Mouse (Mus musculus): ENCODE results near the gene C1qtnf9. TPM values are rescaled to one million over a fixed set of nuclear protein-coding genes. Genes with fewer than 3 reads are reported as not detected.

The C1qtnf9 gene
- polyA plus RNA-seq, 1 experiment from 2014 or later, result not detected

GRCm38 (mm10) chr14:60754656-60755055 lies 13.3 kb upstream of the C1qtnf9 start:
- no peaks in the 10 kb centered on the region for H3K27me3 ChIP-seq (ENCODE audit: control insufficient read depth, insufficient read depth, low read length)
- H3K27ac ChIP-seq (ENCODE audit: low read depth, low read length), result no peak overlapping the region
- peaks cover 60% of the 10 kb centered on the region for H3K36me3 ChIP-seq (ENCODE audit: control insufficient read depth, insufficient read depth, low read length)
- no peaks in the 10 kb centered on the region for H3K9me3 ChIP-seq (ENCODE audit: control insufficient read depth, low read length)
- 93% methylated on average over 5 of the region's 5 CpGs for WGBS
- H3K4me2 ChIP-seq (replicated peaks; ENCODE audit: low read depth, low read length), result no peak overlapping the region
- no peak overlapping the region for H3K9ac ChIP-seq (ENCODE audit: low read depth, low read length)
- ATAC-seq (ENCODE audit: low FRiP score, low TSS enrichment), result no peak
- no peaks in the 10 kb centered on the region for H3K4me1 ChIP-seq (ENCODE audit: control insufficient read depth, insufficient read depth, low read length)
- no peak overlapping the region for H3K4me3 ChIP-seq (ENCODE audit: low read length)

DNA sequence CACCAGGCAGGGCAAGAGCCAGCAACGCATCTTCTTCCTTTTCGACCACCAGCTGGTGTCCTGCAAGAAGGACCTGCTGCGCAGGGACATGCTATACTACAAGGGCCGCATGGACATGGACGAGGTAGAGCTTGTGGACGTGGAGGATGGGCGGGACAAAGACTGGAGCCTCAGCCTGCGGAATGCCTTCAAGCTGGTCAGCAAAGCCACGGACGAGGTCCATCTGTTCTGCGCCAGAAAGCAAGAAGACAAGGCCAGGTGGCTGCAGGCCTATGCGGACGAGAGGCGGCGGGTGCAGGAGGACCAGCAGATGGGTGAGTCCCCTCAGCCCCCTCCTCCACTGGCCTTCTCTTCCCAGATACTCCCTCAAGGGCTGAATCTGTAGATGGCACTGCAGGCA lies 11.7 kb upstream of the C1qtnf9 start:
- H3K9me3 ChIP-seq (ENCODE audit: control insufficient read depth, low read length), result no peaks in the 10 kb centered on the region
- 81% methylated on average over 15 of the region's 15 CpGs for WGBS
- no peaks in the 10 kb centered on the region for H3K27me3 ChIP-seq (ENCODE audit: control insufficient read depth, insufficient read depth, low read length)
- 0 out of 2 replicates have a peak, but pooled peaks have one; percentile 24 for ATAC-seq (ENCODE audit: low FRiP score, low TSS enrichment)
- H3K4me2 ChIP-seq (replicated peaks; ENCODE audit: low read depth, low read length), result no peak overlapping the region
- no peak overlapping the region for H3K4me3 ChIP-seq (ENCODE audit: low read length)
- H3K27ac ChIP-seq (ENCODE audit: low read depth, low read length), result no peak overlapping the region
- H3K36me3 ChIP-seq (ENCODE audit: control insufficient read depth, insufficient read depth, low read length), result peaks cover 53% of the 10 kb centered on the region
- H3K9ac ChIP-seq (ENCODE audit: low read depth, low read length), result no peak overlapping the region
- H3K4me1 ChIP-seq (ENCODE audit: control insufficient read depth, insufficient read depth, low read length), result no peaks in the 10 kb centered on the region

DNA sequence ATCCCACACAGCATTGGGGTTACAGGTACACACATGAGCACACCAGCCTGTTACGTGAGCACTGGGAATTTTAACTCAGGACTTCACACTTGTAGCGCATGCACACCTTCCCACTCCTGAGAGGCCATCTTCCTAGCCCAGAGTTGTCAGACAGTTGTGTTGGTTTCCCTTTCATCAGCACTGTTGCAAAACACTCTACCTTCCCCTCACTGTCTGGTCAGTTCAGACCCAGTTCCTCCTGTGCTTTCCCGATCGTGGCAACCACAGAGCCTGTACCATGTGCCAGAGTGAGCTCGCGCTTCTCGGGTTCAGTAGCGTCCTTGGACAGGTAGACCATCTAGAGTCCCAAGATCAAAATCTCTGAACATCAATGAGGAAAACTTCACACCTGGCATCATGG lies 10.7 kb upstream of the C1qtnf9 start:
- peaks cover 57% of the 10 kb centered on the region for H3K36me3 ChIP-seq (ENCODE audit: control insufficient read depth, insufficient read depth, low read length)
- H3K27me3 ChIP-seq (ENCODE audit: control insufficient read depth, insufficient read depth, low read length), result no peaks in the 10 kb centered on the region
- 97% methylated on average over 8 of the region's 8 CpGs for whole genome bisulfite sequencing
- no peak overlapping the region for H3K4me2 ChIP-seq (replicated peaks; ENCODE audit: low read depth, low read length)
- H3K9ac ChIP-seq (ENCODE audit: low read depth, low read length), result no peak overlapping the region
- no peak overlapping the region for H3K4me3 ChIP-seq (ENCODE audit: low read length)
- H3K27ac ChIP-seq (ENCODE audit: low read depth, low read length), result no peak overlapping the region
- ATAC-seq (ENCODE audit: low FRiP score, low TSS enrichment), result no peak
- H3K9me3 ChIP-seq (ENCODE audit: control insufficient read depth, low read length), result no peaks in the 10 kb centered on the region
- H3K4me1 ChIP-seq (ENCODE audit: control insufficient read depth, insufficient read depth, low read length), result no peaks in the 10 kb centered on the region

- H3K9ac ChIP-seq (ENCODE audit: low read depth, low read length), result no peak overlapping the region
- no peaks in the 10 kb centered on the region for H3K27me3 ChIP-seq (ENCODE audit: control insufficient read depth, insufficient read depth, low read length)
- H3K4me1 ChIP-seq (ENCODE audit: control insufficient read depth, insufficient read depth, low read length), result no peaks in the 10 kb centered on the region
- H3K27ac ChIP-seq (ENCODE audit: low read depth, low read length), result no peak overlapping the region
- H3K9me3 ChIP-seq (ENCODE audit: control insufficient read depth, low read length), result no peaks in the 10 kb centered on the region
- ATAC-seq (ENCODE audit: low FRiP score, low TSS enrichment), result no peak
- WGBS, result 93% methylated on average over 7 of the region's 7 CpGs
- H3K4me2 ChIP-seq (replicated peaks; ENCODE audit: low read depth, low read length), result no peak overlapping the region
- H3K4me3 ChIP-seq (ENCODE audit: low read length), result no peak overlapping the region
- peaks cover 57% of the 10 kb centered on the region for H3K36me3 ChIP-seq (ENCODE audit: control insufficient read depth, insufficient read depth, low read length)
Observed at GRCm38 (mm10) chr14:60757722-60758121, 10.2 kb upstream of the C1qtnf9 start.

DNA sequence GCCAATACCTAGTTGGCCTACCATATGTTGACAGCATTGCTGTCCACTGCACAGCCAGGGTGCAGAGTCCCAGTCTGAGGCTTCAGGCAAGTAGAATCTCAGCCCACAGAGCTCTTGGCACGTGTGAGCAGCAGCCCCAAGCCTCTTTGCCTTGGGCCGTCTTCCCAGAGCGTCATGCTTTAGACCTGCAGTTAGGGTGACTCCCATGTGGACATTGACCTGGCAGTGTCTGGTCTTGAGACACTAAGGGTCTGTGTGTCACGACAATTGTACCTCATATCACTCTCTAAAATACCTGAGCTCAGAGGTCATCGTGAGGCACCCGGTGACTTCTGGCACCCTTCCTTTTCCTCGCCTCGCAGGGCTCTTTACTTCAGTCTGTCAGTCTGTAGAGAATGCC lies 8.8 kb upstream of the C1qtnf9 start:
- Histone ChIP-seq H3K4me2 (replicated peaks; ENCODE audit: low read depth, low read length) (no peak overlapping the region), H3K4me3 (ENCODE audit: low read length) (no peak overlapping the region), H3K27ac (ENCODE audit: low read depth, low read length) (no peak overlapping the region), H3K27me3 (ENCODE audit: control insufficient read depth, insufficient read depth, low read length) (no peaks in the 10 kb centered on the region), H3K4me1 (ENCODE audit: control insufficient read depth, insufficient read depth, low read length) (0 out of 2 replicates have a peak, but pooled peaks cover 3% of the 10 kb centered on the region), H3K36me3 (ENCODE audit: control insufficient read depth, insufficient read depth, low read length) (peaks cover 47% of the 10 kb centered on the region), H3K9me3 (ENCODE audit: control insufficient read depth, low read length) (no peaks in the 10 kb centered on the region), H3K9ac (ENCODE audit: low read depth, low read length) (no peak overlapping the region)
- 94% methylated on average over 8 of the region's 8 CpGs for WGBS
- ATAC-seq (ENCODE audit: low FRiP score, low TSS enrichment), result no peak

GRCm38 (mm10) chr14:60761801-60762200 lies 6.1 kb upstream of the C1qtnf9 start:
- Histone ChIP-seq H3K36me3 (ENCODE audit: control insufficient read depth, insufficient read depth, low read length) (peaks cover 27% of the 10 kb centered on the region), H3K4me3 (ENCODE audit: low read length) (no peak overlapping the region), H3K4me1 (ENCODE audit: control insufficient read depth, insufficient read depth, low read length) (0 out of 2 replicates have a peak, but pooled peaks cover 3% of the 10 kb centered on the region), H3K27ac (ENCODE audit: low read depth, low read length) (no peak overlapping the region), H3K9ac (ENCODE audit: low read depth, low read length) (no peak overlapping the region), H3K4me2 (replicated peaks; ENCODE audit: low read depth, low read length) (no peak overlapping the region), H3K9me3 (ENCODE audit: control insufficient read depth, low read length) (no peaks in the 10 kb centered on the region), H3K27me3 (ENCODE audit: control insufficient read depth, insufficient read depth, low read length) (no peaks in the 10 kb centered on the region)
- no peak for ATAC-seq (ENCODE audit: low FRiP score, low TSS enrichment)
- 77% methylated on average over 10 of the region's 10 CpGs for WGBS

GRCm38 (mm10) chr14:60762754-60763153 lies 5.2 kb upstream of the C1qtnf9 start:
- no peak for ATAC-seq (ENCODE audit: low FRiP score, low TSS enrichment)
- Histone ChIP-seq H3K4me3 (ENCODE audit: low read length) (no peak overlapping the region), H3K27me3 (ENCODE audit: control insufficient read depth, insufficient read depth, low read length) (no peaks in the 10 kb centered on the region), H3K4me2 (replicated peaks; ENCODE audit: low read depth, low read length) (no peak overlapping the region), H3K27ac (ENCODE audit: low read depth, low read length) (no peak overlapping the region), H3K9ac (ENCODE audit: low read depth, low read length) (no peak overlapping the region), H3K4me1 (ENCODE audit: control insufficient read depth, insufficient read depth, low read length) (0 out of 2 replicates have a peak, but pooled peaks cover 3% of the 10 kb centered on the region), H3K36me3 (ENCODE audit: control insufficient read depth, insufficient read depth, low read length) (peaks cover 21% of the 10 kb centered on the region), H3K9me3 (ENCODE audit: control insufficient read depth, low read length) (no peaks in the 10 kb centered on the region)
- 57% methylated on average over 7 of the region's 7 CpGs for WGBS

- Histone ChIP-seq H3K27me3 (ENCODE audit: control insufficient read depth, insufficient read depth, low read length) (no peaks in the 10 kb centered on the region), H3K4me3 (ENCODE audit: low read length) (no peak overlapping the region), H3K9me3 (ENCODE audit: control insufficient read depth, low read length) (no peaks in the 10 kb centered on the region), H3K4me2 (replicated peaks; ENCODE audit: low read depth, low read length) (no peak overlapping the region), H3K4me1 (ENCODE audit: control insufficient read depth, insufficient read depth, low read length) (0 out of 2 replicates have a peak, but pooled peaks cover 3% of the 10 kb centered on the region), H3K36me3 (ENCODE audit: control insufficient read depth, insufficient read depth, low read length) (peaks cover 16% of the 10 kb centered on the region), H3K27ac (ENCODE audit: low read depth, low read length) (no peak overlapping the region), H3K9ac (ENCODE audit: low read depth, low read length) (no peak overlapping the region)
- 83% methylated on average over 5 of the region's 5 CpGs for WGBS
- no peak for ATAC-seq (ENCODE audit: low FRiP score, low TSS enrichment)
Observed at GRCm38 (mm10) chr14:60763746-60764145, 4.2 kb upstream of the C1qtnf9 start.

GRCm38 (mm10) chr14:60764526-60764925 lies 3.4 kb upstream of the C1qtnf9 start:
- ATAC-seq (ENCODE audit: low FRiP score, low TSS enrichment), result no peak
- no peak overlapping the region; the same call in 1 of the 2 replicates for H3K27ac ChIP-seq (ENCODE audit: low read depth, low read length)

More at GRCm38 (mm10) chr14:60764526-60764925, 3.4 kb upstream of the C1qtnf9 start:
- Histone ChIP-seq H3K9ac (ENCODE audit: low read depth, low read length) (no peak overlapping the region), H3K9me3 (ENCODE audit: control insufficient read depth, low read length) (no peaks in the 10 kb centered on the region), H3K27me3 (ENCODE audit: control insufficient read depth, insufficient read depth, low read length) (no peaks in the 10 kb centered on the region), H3K4me2 (replicated peaks; ENCODE audit: low read depth, low read length) (no peak overlapping the region), H3K36me3 (ENCODE audit: control insufficient read depth, insufficient read depth, low read length) (peaks cover 16% of the 10 kb centered on the region), H3K4me3 (ENCODE audit: low read length) (no peak overlapping the region), H3K4me1 (ENCODE audit: control insufficient read depth, insufficient read depth, low read length) (0 out of 2 replicates have a peak, but pooled peaks cover 3% of the 10 kb centered on the region)
- 51% methylated on average over 4 of the region's 4 CpGs for WGBS

Measured in kidney, embryonic 14.5 days (tissue).